Mouse (Mus musculus) neural tube, embryonic 13.5 days (tissue): ENCODE data around the gene Mrrf. TPM values are rescaled to one million over a fixed set of nuclear protein-coding genes. Genes with fewer than 3 reads are reported as not detected.

Source experiments
- polyA plus RNA-seq: library from polyadenylated mRNA; unstranded; fragments of >200 nt; fragmentation: Nextera tagmentation; extraction: Ambion mirVana; gene quantifications from 2 replicates; pipeline ENCODE4 v1.2.1, GENCODE M21; 2015

Gene Mrrf
- polyA plus RNA-seq, 1 experiment from 2014 or later, result 30.7 TPM

Other genes with a start within 250 kb of the Mrrf start
- gene Ttll11, start 156.5 kb upstream of the Mrrf start, polyA plus RNA-seq, result 5.1 and 5.2 TPM in 2 replicates
- gene Ndufa8, start 87.0 kb upstream of the Mrrf start, polyA plus RNA-seq, result 279 and 287 TPM in 2 replicates
- gene Morn5, start 86.9 kb upstream of the Mrrf start, polyA plus RNA-seq, result 1.2 TPM in 1 of 2 replicates, not detected in the other
- gene Lhx6, start 31.0 kb upstream of the Mrrf start, polyA plus RNA-seq, result 0.87 and 1.2 TPM in 2 replicates
- 140 and 142 TPM in 2 replicates for gene Rbm18, start 384 bp downstream of the Mrrf start, polyA plus RNA-seq
- gene Ptgs1, start 94.0 kb downstream of the Mrrf start, polyA plus RNA-seq, result 5.8 and 6.8 TPM in 2 replicates
- 0.04 TPM in 1 of 2 replicates, not detected in the other for gene Olfr338, start 237.1 kb downstream of the Mrrf start, polyA plus RNA-seq